Mouse (Mus musculus): Measurements from ENCODE around the gene Ywhae. TPM values are rescaled to one million over a fixed set of nuclear protein-coding genes. Genes with fewer than 3 reads are reported as not detected.
"Not testable (repeated sequence)": the region's sequence is repeated elsewhere in the genome, so short reads cannot be mapped to it uniquely, and the experiment has no call there.

Gene Ywhae
- polyA plus RNA-seq, 1 experiment from 2014 or later, result 453 TPM

GRCm38 (mm10) chr11:75715556-75715955 lies 17.1 kb upstream of the Ywhae start:
- H3K4me2 ChIP-seq (replicated peaks; ENCODE audit: low read depth, low read length), result 0 out of 2 replicates have a peak overlapping the region, but pooled peaks have one; percentile 25

GRCm38 (mm10) chr11:75716661-75717325 lies 15.9 kb upstream of the Ywhae start:
- H3K9ac ChIP-seq (replicated peaks; ENCODE audit: low read depth), result no peak overlapping the region
- H3K4me3 ChIP-seq (ENCODE audit: low read depth, low read length), result no peak overlapping the region
- no peaks in the 10 kb centered on the region for H3K27me3 ChIP-seq (replicated peaks; ENCODE audit: insufficient read depth, low read length)
- TF ChIP-seq CTCF (IDR thresholded peaks at IDR 0.05), result peak; percentile 32
- TF ChIP-seq EP300 (IDR thresholded peaks at IDR 0.05), result no peak
- 72% methylated on average over 8 of the region's 8 CpGs for WGBS
- H3K4me1 ChIP-seq (ENCODE audit: insufficient read depth, low read depth, low read length), result no peaks in the 10 kb centered on the region
- no peak overlapping the region for H3K27ac ChIP-seq (ENCODE audit: low read length)
- no peaks in the 10 kb centered on the region for H3K36me3 ChIP-seq (ENCODE audit: insufficient read depth, low read length)
- peak; percentile 46 for DNase-seq (ENCODE audit: low spot score)
- peak; percentile 32; the same call in 1 of the 2 replicates for ATAC-seq
- H3K4me2 ChIP-seq (replicated peaks; ENCODE audit: low read depth, low read length), result no peak overlapping the region
- H3K9me3 ChIP-seq (ENCODE audit: low read length), result no peaks in the 10 kb centered on the region

More at GRCm38 (mm10) chr11:75715556-75715955, 17.1 kb upstream of the Ywhae start:
- WGBS, result 42% methylated on average over 12 of the region's 12 CpGs
- TF ChIP-seq EP300 (IDR thresholded peaks at IDR 0.05), result no peak
- TF ChIP-seq CTCF (IDR thresholded peaks at IDR 0.05), result no peak
- no peak overlapping the region for H3K4me3 ChIP-seq (ENCODE audit: low read depth, low read length)
- H3K4me1 ChIP-seq (ENCODE audit: insufficient read depth, low read depth, low read length), result no peaks in the 10 kb centered on the region
- H3K36me3 ChIP-seq (ENCODE audit: insufficient read depth, low read length), result no peaks in the 10 kb centered on the region
- no peak overlapping the region for H3K27ac ChIP-seq (ENCODE audit: low read length)
- no peak overlapping the region for H3K9ac ChIP-seq (replicated peaks; ENCODE audit: low read depth)
- no peaks in the 10 kb centered on the region for H3K9me3 ChIP-seq (ENCODE audit: low read length)
- DNase-seq (ENCODE audit: low spot score), result no peak
- ATAC-seq, result no peak
- H3K27me3 ChIP-seq (replicated peaks; ENCODE audit: insufficient read depth, low read length), result no peaks in the 10 kb centered on the region

- no peak overlapping the region for H3K27ac ChIP-seq (ENCODE audit: low read length)
- no peak for ATAC-seq
- H3K27me3 ChIP-seq (replicated peaks; ENCODE audit: insufficient read depth, low read length), result no peaks in the 10 kb centered on the region
- no peak overlapping the region for H3K9ac ChIP-seq (replicated peaks; ENCODE audit: low read depth)
- no peak for DNase-seq (ENCODE audit: low spot score)
- no peak overlapping the region for H3K4me3 ChIP-seq (ENCODE audit: low read depth, low read length)
- 47% methylated on average over 4 of the region's 4 CpGs for WGBS
- no peaks in the 10 kb centered on the region for H3K4me1 ChIP-seq (ENCODE audit: insufficient read depth, low read depth, low read length)
- no peak overlapping the region for H3K4me2 ChIP-seq (replicated peaks; ENCODE audit: low read depth, low read length)
- TF ChIP-seq CTCF (IDR thresholded peaks at IDR 0.05) (no peak), EP300 (IDR thresholded peaks at IDR 0.05) (no peak)
- H3K9me3 ChIP-seq (ENCODE audit: low read length), result no peaks in the 10 kb centered on the region
- no peaks in the 10 kb centered on the region for H3K36me3 ChIP-seq (ENCODE audit: insufficient read depth, low read length)
These were observed 10.3 kb upstream of the Ywhae start for GRCm38 (mm10) chr11:75722339-75722738.

- Histone ChIP-seq H3K27me3 (replicated peaks; ENCODE audit: insufficient read depth, low read length) (no peaks in the 10 kb centered on the region), H3K4me1 (ENCODE audit: insufficient read depth, low read depth, low read length) (no peaks in the 10 kb centered on the region), H3K27ac (ENCODE audit: low read length) (no peak overlapping the region), H3K4me3 (ENCODE audit: low read depth, low read length) (no peak overlapping the region), H3K9ac (replicated peaks; ENCODE audit: low read depth) (no peak overlapping the region), H3K4me2 (replicated peaks; ENCODE audit: low read depth, low read length) (no peak overlapping the region), H3K9me3 (ENCODE audit: low read length) (no peaks in the 10 kb centered on the region), H3K36me3 (ENCODE audit: insufficient read depth, low read length) (no peaks in the 10 kb centered on the region)
- no peak for ATAC-seq
- 58% methylated on average over 2 of the region's 2 CpGs for WGBS
- no peak for DNase-seq (ENCODE audit: low spot score)
- TF ChIP-seq EP300 (IDR thresholded peaks at IDR 0.05) (no peak), CTCF (IDR thresholded peaks at IDR 0.05) (no peak)
These were observed 5.5 kb upstream of the Ywhae start for GRCm38 (mm10) chr11:75727168-75727567.

- not testable (repeated sequence) for H3K4me3 ChIP-seq (ENCODE audit: low read depth, low read length); H3K9me3 ChIP-seq (ENCODE audit: low read length); H3K27ac ChIP-seq (ENCODE audit: low read length); H3K9ac ChIP-seq (replicated peaks; ENCODE audit: low read depth); H3K36me3 ChIP-seq (ENCODE audit: insufficient read depth, low read length); H3K4me2 ChIP-seq (replicated peaks; ENCODE audit: low read depth, low read length); ATAC-seq; H3K27me3 ChIP-seq (replicated peaks; ENCODE audit: insufficient read depth, low read length); H3K4me1 ChIP-seq (ENCODE audit: insufficient read depth, low read depth, low read length)
- 67% methylated on average over 6 of the region's 6 CpGs for WGBS
- DNase-seq (ENCODE audit: low spot score), result peak; percentile 19
These were observed 5.0 kb upstream of the Ywhae start for GRCm38 (mm10) chr11:75727659-75728058.

DNA sequence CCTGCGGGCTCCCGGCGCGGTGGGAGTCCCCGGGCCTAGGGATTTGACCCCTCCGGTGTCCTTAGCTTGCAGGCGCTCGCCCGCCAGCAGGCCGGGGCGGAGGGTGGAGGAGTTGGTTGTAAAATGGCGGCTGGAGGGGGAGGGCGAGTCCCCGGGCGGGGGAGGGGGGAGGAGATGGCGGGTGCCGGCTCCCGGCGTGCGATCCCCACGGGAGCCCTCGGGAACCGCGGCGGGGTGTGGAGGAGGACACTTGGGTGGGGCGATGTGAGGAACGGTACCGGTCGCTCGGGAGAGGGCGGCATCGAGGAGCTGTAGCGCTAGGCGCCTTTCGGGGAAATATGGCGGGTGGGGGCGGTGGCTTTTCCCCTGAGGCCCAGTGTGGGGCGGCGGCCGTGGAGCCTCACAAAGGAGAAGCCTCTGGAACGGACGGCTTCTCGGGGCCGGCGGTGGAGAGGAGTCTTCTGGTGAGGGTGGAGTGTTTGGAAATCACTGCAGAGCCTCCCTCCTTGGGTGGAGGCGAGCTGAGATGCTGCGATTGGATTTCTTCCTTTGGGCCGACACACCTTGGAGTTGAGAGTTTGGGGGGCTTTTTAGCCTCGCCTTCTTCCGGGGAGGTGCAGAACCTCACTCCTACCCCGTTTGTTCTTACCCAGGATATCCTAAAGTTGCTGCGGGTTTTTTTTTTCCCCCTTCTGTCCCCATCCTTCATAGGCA lies 715 bp downstream of the Ywhae start:
- H3K36me3 ChIP-seq (ENCODE audit: insufficient read depth, low read length), result no peaks in the 10 kb centered on the region
- H3K4me1 ChIP-seq (ENCODE audit: insufficient read depth, low read depth, low read length), result peaks cover 16% of the 10 kb centered on the region; the same call in 1 of the 2 replicates
- H3K9me3 ChIP-seq (ENCODE audit: low read length), result no peaks in the 10 kb centered on the region
- H3K27ac ChIP-seq (ENCODE audit: low read length), result peak overlapping the region; percentile 86
- peak; percentile 71 for DNase-seq (ENCODE audit: low spot score)
- H3K4me2 ChIP-seq (replicated peaks; ENCODE audit: low read depth, low read length), result peak overlapping the region; percentile 77
- TF ChIP-seq CTCF (IDR thresholded peaks at IDR 0.05), result peak; percentile 29; the same call in 1 of the 2 replicates
- no peak for TF ChIP-seq EP300 (IDR thresholded peaks at IDR 0.05)
- peak overlapping the region; percentile 84 for H3K9ac ChIP-seq (replicated peaks; ENCODE audit: low read depth)
- H3K27me3 ChIP-seq (replicated peaks; ENCODE audit: insufficient read depth, low read length), result no peaks in the 10 kb centered on the region
- H3K4me3 ChIP-seq (ENCODE audit: low read depth, low read length), result peak overlapping the region; percentile 77
- WGBS, result under 1% methylated on average over 28 of the region's 52 CpGs
- peak; percentile 64 for ATAC-seq
